Mouse (Mus musculus): Measurements from ENCODE around the gene Birc2.

The Birc2 gene

GRCm38 (mm10) chr9:7845216-7845895 is 8.5 kb upstream of the Birc2 start:
- DNase-seq: no peak

GRCm38 (mm10) chr9:7841221-7841620 is 4.4 kb upstream of the Birc2 start:
- no peak for DNase-seq

GRCm38 (mm10) chr9:7837806-7838440 is 1.1 kb upstream of the Birc2 start:
- peak; percentile 25 for DNase-seq

- peak; percentile 55 for DNase-seq
Measured at GRCm38 (mm10) chr9:7836331-7836730, 533 bp downstream of the Birc2 start.

GRCm38 (mm10) chr9:7835302-7835701 is 1.6 kb downstream of the Birc2 start:
- DNase-seq: no peak

GRCm38 (mm10) chr9:7833421-7833820 is 3.4 kb downstream of the Birc2 start:
- DNase-seq: no peak

GRCm38 (mm10) chr9:7829531-7830528 is 7.0 kb downstream of the Birc2 start:
- DNase-seq: no peak

- DNase-seq: no peak
Measured at GRCm38 (mm10) chr9:7828706-7829105, 8.2 kb downstream of the Birc2 start.

- no peak for DNase-seq
Measured at GRCm38 (mm10) chr9:7824916-7825315, 11.9 kb downstream of the Birc2 start.

GRCm38 (mm10) chr9:7822758-7823157 is 14.1 kb downstream of the Birc2 start:
- no peak for DNase-seq

GRCm38 (mm10) chr9:7805101-7805506 is 31.8 kb downstream of the Birc2 start:
- DNase-seq: no peak

GRCm38 (mm10) chr9:7798555-7798954 is 38.3 kb downstream of the Birc2 start:
- no peak for DNase-seq

- DNase-seq: no peak
Measured at GRCm38 (mm10) chr9:7797542-7797941, 39.3 kb downstream of the Birc2 start.

GRCm38 (mm10) chr9:7796129-7796864 is 40.6 kb downstream of the Birc2 start:
- no peak for DNase-seq

GRCm38 (mm10) chr9:7795581-7795980 is 41.3 kb downstream of the Birc2 start:
- DNase-seq: no peak

GRCm38 (mm10) chr9:7793561-7793960 is 43.3 kb downstream of the Birc2 start:
- DNase-seq: no peak

GRCm38 (mm10) chr9:7790580-7791084 is 46.2 kb downstream of the Birc2 start:
- DNase-seq: no peak

GRCm38 (mm10) chr9:7789764-7790575 is 46.9 kb downstream of the Birc2 start:
- no peak for DNase-seq

- no peak for DNase-seq
Measured at GRCm38 (mm10) chr9:7788411-7788810, 48.5 kb downstream of the Birc2 start.

- DNase-seq: no peak
Measured at GRCm38 (mm10) chr9:7786086-7786485, 50.8 kb downstream of the Birc2 start.

GRCm38 (mm10) chr9:7785396-7785795 is 51.5 kb downstream of the Birc2 start:
- no peak for DNase-seq

- DNase-seq: no peak
Measured at GRCm38 (mm10) chr9:7784615-7785012, 52.2 kb downstream of the Birc2 start.

Measured in cerebellum, adult 8-10 months (tissue).